Mouse (Mus musculus): Measurements from ENCODE around the gene Anp32e. TPM values are rescaled to one million over a fixed set of nuclear protein-coding genes. Genes with fewer than 3 reads are reported as not detected.

The Anp32e gene
- 72.5 and 79.6 TPM in 2 replicates for polyA plus RNA-seq (2015; fragmentation: Nextera tagmentation; extraction: Ambion mirVana)

GRCm38 (mm10) chr3:95928658-95929503 lies at the start of gene Anp32e:
Gene Anp32e, plus strand, starts transcription at chr3:95929246.
- H3K27ac ChIP-seq (ENCODE audit: low read length) = peak within 1 kb of the TSS; percentile 92
- peak within 1 kb of the TSS; percentile 94 for H3K4me3 ChIP-seq (ENCODE audit: low read depth, low read length)
- no peak for TF ChIP-seq CTCF (IDR thresholded peaks at IDR 0.05)
- TF ChIP-seq EP300 (IDR thresholded peaks at IDR 0.05) = peak; percentile 71
- peak within 1 kb of the TSS; percentile 93 for H3K9ac ChIP-seq (replicated peaks; ENCODE audit: low read depth)
- H3K4me2 ChIP-seq (replicated peaks; ENCODE audit: low read depth, low read length) = peak within 1 kb of the TSS; percentile 81
- H3K27me3 ChIP-seq (replicated peaks; ENCODE audit: insufficient read depth, low read length) = no peaks in the 10 kb centered on the region
- ATAC-seq (peak; percentile 100), DNase-seq (ENCODE audit: low spot score) (peak; percentile 99)
- H3K4me1 ChIP-seq (ENCODE audit: insufficient read depth, low read depth, low read length) = no peaks in the 10 kb centered on the region
- H3K9me3 ChIP-seq (ENCODE audit: low read length) = no peaks in the 10 kb centered on the region
- under 1% methylated on average over 49 of the region's 49 CpGs for WGBS
- 0 out of 2 replicates have a peak, but pooled peaks cover 6% of the 10 kb centered on the region for H3K36me3 ChIP-seq (ENCODE audit: insufficient read depth, low read length)

- H3K27ac ChIP-seq (ENCODE audit: low read length) = peak within 1 kb of the TSS; percentile 52
- peak; percentile 98 for ATAC-seq
- under 1% methylated on average over 60 of the region's 66 CpGs for whole genome bisulfite sequencing
These were observed 46.8 kb upstream of the Anp32e start, which contains the start of gene Ciart for GRCm38 (mm10) chr3:95881979-95882815. Gene Ciart, minus strand, starts transcription at chr3:95882251.

GRCm38 (mm10) chr3:95882816-95883425 lies 46.1 kb upstream of the Anp32e start:
- WGBS = 2% methylated on average over 24 of the region's 24 CpGs
- no peaks in the 10 kb centered on the region for H3K9me3 ChIP-seq (ENCODE audit: low read length)
- peak overlapping the region; percentile 38 for H3K4me3 ChIP-seq (ENCODE audit: low read depth, low read length)
- peak; percentile 48; the same call in 1 of the 2 replicates for TF ChIP-seq EP300 (IDR thresholded peaks at IDR 0.05)
- peak; percentile 72 for TF ChIP-seq CTCF (IDR thresholded peaks at IDR 0.05)
- 0 out of 2 replicates have a peak, but pooled peaks cover 2% of the 10 kb centered on the region for H3K36me3 ChIP-seq (ENCODE audit: insufficient read depth, low read length)
- H3K4me2 ChIP-seq (replicated peaks; ENCODE audit: low read depth, low read length) = peak overlapping the region; percentile 82
- peak overlapping the region; percentile 52 for H3K27ac ChIP-seq (ENCODE audit: low read length)
- ATAC-seq (peak; percentile 27; the same call in 1 of the 2 replicates), DNase-seq (ENCODE audit: low spot score) (peak; percentile 86)
- no peaks in the 10 kb centered on the region for H3K27me3 ChIP-seq (replicated peaks; ENCODE audit: insufficient read depth, low read length)
- H3K9ac ChIP-seq (replicated peaks; ENCODE audit: low read depth) = peak overlapping the region; percentile 4; the same call in 1 of the 2 replicates
- H3K4me1 ChIP-seq (ENCODE audit: insufficient read depth, low read depth, low read length) = peaks cover 11% of the 10 kb centered on the region; the same call in 1 of the 2 replicates

More at GRCm38 (mm10) chr3:95881979-95882815, 46.8 kb upstream of the Anp32e start, which contains the start of gene Ciart:
- no peak for TF ChIP-seq CTCF (IDR thresholded peaks at IDR 0.05)
- TF ChIP-seq EP300 (IDR thresholded peaks at IDR 0.05) = no peak
- H3K27me3 ChIP-seq (replicated peaks; ENCODE audit: insufficient read depth, low read length) = no peaks in the 10 kb centered on the region
- H3K4me3 ChIP-seq (ENCODE audit: low read depth, low read length) = peak within 1 kb of the TSS; percentile 38
- no peaks in the 10 kb centered on the region for H3K9me3 ChIP-seq (ENCODE audit: low read length)
- H3K4me1 ChIP-seq (ENCODE audit: insufficient read depth, low read depth, low read length) = peaks cover 11% of the 10 kb centered on the region; the same call in 1 of the 2 replicates
- no peaks in the 10 kb centered on the region for H3K36me3 ChIP-seq (ENCODE audit: insufficient read depth, low read length)
- H3K4me2 ChIP-seq (replicated peaks; ENCODE audit: low read depth, low read length) = peak within 1 kb of the TSS; percentile 82
- H3K9ac ChIP-seq (replicated peaks; ENCODE audit: low read depth) = peak within 1 kb of the TSS; percentile 4; the same call in 1 of the 2 replicates
- DNase-seq (ENCODE audit: low spot score) = peak; percentile 98

- Histone ChIP-seq H3K4me2 (replicated peaks; ENCODE audit: low read depth, low read length) (no peak overlapping the region), H3K9me3 (ENCODE audit: low read length) (no peaks in the 10 kb centered on the region), H3K4me1 (ENCODE audit: insufficient read depth, low read depth, low read length) (peaks cover 11% of the 10 kb centered on the region; the same call in 1 of the 2 replicates), H3K27me3 (replicated peaks; ENCODE audit: insufficient read depth, low read length) (no peaks in the 10 kb centered on the region), H3K4me3 (ENCODE audit: low read depth, low read length) (no peak overlapping the region), H3K27ac (ENCODE audit: low read length) (no peak overlapping the region), H3K9ac (replicated peaks; ENCODE audit: low read depth) (no peak overlapping the region), H3K36me3 (ENCODE audit: insufficient read depth, low read length) (0 out of 2 replicates have a peak, but pooled peaks cover 3% of the 10 kb centered on the region)
- no peak for TF ChIP-seq CTCF (IDR thresholded peaks at IDR 0.05)
- no peak for TF ChIP-seq EP300 (IDR thresholded peaks at IDR 0.05)
- no peak for ATAC-seq
- DNase-seq (ENCODE audit: low spot score) = no peak
- 85% methylated on average over 5 of the region's 5 CpGs for WGBS
These were observed 44.6 kb upstream of the Anp32e start for GRCm38 (mm10) chr3:95884400-95884799.

GRCm38 (mm10) chr3:95887596-95887995 lies 41.5 kb upstream of the Anp32e start:
- Histone ChIP-seq H3K9ac (replicated peaks; ENCODE audit: low read depth) (no peak overlapping the region), H3K4me1 (ENCODE audit: insufficient read depth, low read depth, low read length) (peaks cover 3% of the 10 kb centered on the region; the same call in 1 of the 2 replicates), H3K4me2 (replicated peaks; ENCODE audit: low read depth, low read length) (no peak overlapping the region), H3K36me3 (ENCODE audit: insufficient read depth, low read length) (0 out of 2 replicates have a peak, but pooled peaks cover 3% of the 10 kb centered on the region), H3K9me3 (ENCODE audit: low read length) (no peaks in the 10 kb centered on the region), H3K4me3 (ENCODE audit: low read depth, low read length) (no peak overlapping the region), H3K27me3 (replicated peaks; ENCODE audit: insufficient read depth, low read length) (no peaks in the 10 kb centered on the region), H3K27ac (ENCODE audit: low read length) (no peak overlapping the region)
- ATAC-seq = no peak
- WGBS = 61% methylated on average over 4 of the region's 4 CpGs
- no peak for DNase-seq (ENCODE audit: low spot score)
- TF ChIP-seq CTCF (IDR thresholded peaks at IDR 0.05) (no peak), EP300 (IDR thresholded peaks at IDR 0.05) (no peak)

Data from lung, postnatal 0 days (tissue).